Mouse (Mus musculus): Measurements from ENCODE around the gene Vax2. TPM values are rescaled to one million over a fixed set of nuclear protein-coding genes. Genes with fewer than 3 reads are reported as not detected.

Gene Vax2
- polyA plus RNA-seq, 1 experiment from 2014 or later = not detected

DNA sequence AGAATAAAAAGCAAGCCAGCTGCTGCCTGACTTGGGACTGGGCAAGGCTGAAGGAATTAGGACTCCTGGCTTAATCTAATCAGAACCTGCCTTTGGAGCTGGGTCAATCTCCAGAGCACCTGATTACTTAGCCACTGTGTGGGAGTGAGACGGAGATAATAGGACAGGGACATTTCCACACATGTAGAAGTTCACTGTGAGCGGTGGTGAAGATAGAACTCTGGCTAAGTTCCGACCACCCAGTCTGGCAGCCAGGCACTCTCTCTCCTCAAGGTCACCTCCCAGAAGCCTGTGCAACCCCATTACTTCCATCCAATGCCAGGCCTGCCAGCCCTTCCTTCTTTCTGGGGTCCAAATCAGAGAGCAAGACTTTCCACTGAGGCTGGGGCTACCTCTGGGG is 55.9 kb downstream of the Vax2 start:
- H3K4me2 ChIP-seq (replicated peaks) = no peak overlapping the region
- H3K4me1 ChIP-seq (replicated peaks; ENCODE audit: control insufficient read depth, insufficient read depth, low read length) = no peaks in the 10 kb centered on the region; the same call in 1 of the 2 replicates
- no peak for DNase-seq (ENCODE audit: low spot score)
- H3K36me3 ChIP-seq (replicated peaks; ENCODE audit: control insufficient read depth, insufficient read depth) = peaks cover 38% of the 10 kb centered on the region
- no peaks in the 10 kb centered on the region for H3K9me3 ChIP-seq (ENCODE audit: control insufficient read depth, low read length)
- no peak overlapping the region for H3K4me3 ChIP-seq (replicated peaks; ENCODE audit: low read length)
- no peak for ATAC-seq (ENCODE audit: low FRiP score)
- H3K27ac ChIP-seq = no peak overlapping the region
- H3K9ac ChIP-seq = no peak overlapping the region
- H3K27me3 ChIP-seq (ENCODE audit: control insufficient read depth, insufficient read depth, low read length) = peaks cover 27% of the 10 kb centered on the region
- 98% methylated on average over 3 of the region's 3 CpGs for WGBS

- no peaks in the 10 kb centered on the region for H3K9me3 ChIP-seq (ENCODE audit: control insufficient read depth, low read length)
- WGBS = 88% methylated on average over 5 of the region's 5 CpGs
- peaks cover 53% of the 10 kb centered on the region for H3K36me3 ChIP-seq (replicated peaks; ENCODE audit: control insufficient read depth, insufficient read depth)
- no peak overlapping the region for H3K4me2 ChIP-seq (replicated peaks)
- H3K27me3 ChIP-seq (ENCODE audit: control insufficient read depth, insufficient read depth, low read length) = peaks cover 12% of the 10 kb centered on the region
- H3K9ac ChIP-seq = no peak overlapping the region
- no peak for DNase-seq (ENCODE audit: low spot score)
- no peak overlapping the region for H3K27ac ChIP-seq
- ATAC-seq (ENCODE audit: low FRiP score) = no peak
- peaks cover 4% of the 10 kb centered on the region for H3K4me1 ChIP-seq (replicated peaks; ENCODE audit: control insufficient read depth, insufficient read depth, low read length)
- H3K4me3 ChIP-seq (replicated peaks; ENCODE audit: low read length) = no peak overlapping the region
Observed at GRCm38 (mm10) chr6:83768485-83768884, 57.4 kb downstream of the Vax2 start.

DNA sequence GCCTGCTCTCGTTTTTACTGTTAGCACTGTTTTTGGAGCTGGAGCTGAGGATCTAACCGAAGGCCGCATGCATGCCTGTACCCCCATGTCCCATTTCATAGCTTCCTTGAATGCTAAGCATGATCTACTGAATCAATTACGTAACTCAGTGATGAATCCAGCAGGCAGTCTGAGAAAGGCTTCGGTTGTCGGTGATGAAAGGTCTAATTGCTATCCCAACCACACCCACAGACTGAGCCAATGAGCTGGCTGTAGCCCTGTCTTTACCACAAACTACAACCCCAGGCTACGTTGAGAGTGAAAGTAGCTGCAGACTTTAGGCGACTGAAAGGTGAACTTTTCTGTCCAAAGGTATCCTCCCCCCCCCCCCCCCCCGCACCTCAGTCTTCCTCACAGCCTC is 63.1 kb downstream of the Vax2 start:
- no peaks in the 10 kb centered on the region for H3K27me3 ChIP-seq (ENCODE audit: control insufficient read depth, insufficient read depth, low read length)
- WGBS = 67% methylated on average over 9 of the region's 9 CpGs

GRCm38 (mm10) chr6:83774781-83775563 is 63.9 kb downstream of the Vax2 start:
- no peaks in the 10 kb centered on the region for H3K27me3 ChIP-seq (ENCODE audit: control insufficient read depth, insufficient read depth, low read length)
- peak overlapping the region; percentile 90 for H3K4me2 ChIP-seq (replicated peaks)
- H3K36me3 ChIP-seq (replicated peaks; ENCODE audit: control insufficient read depth, insufficient read depth) = peaks cover 31% of the 10 kb centered on the region
- no peaks in the 10 kb centered on the region for H3K9me3 ChIP-seq (ENCODE audit: control insufficient read depth, low read length)
- H3K27ac ChIP-seq = peak overlapping the region; percentile 85
- WGBS = 4% methylated on average over 14 of the region's 14 CpGs
- no peak for DNase-seq (ENCODE audit: low spot score)
- H3K4me1 ChIP-seq (replicated peaks; ENCODE audit: control insufficient read depth, insufficient read depth, low read length) = peaks cover 21% of the 10 kb centered on the region
- H3K9ac ChIP-seq = peak overlapping the region; percentile 93
- peak overlapping the region; percentile 98 for H3K4me3 ChIP-seq (replicated peaks; ENCODE audit: low read length)
- ATAC-seq (ENCODE audit: low FRiP score) = peak; percentile 25; the same call in 1 of the 2 replicates

More for the DNA sequence above, 63.1 kb downstream of the Vax2 start:
- DNase-seq (ENCODE audit: low spot score) (no peak), ATAC-seq (ENCODE audit: low FRiP score) (no peak)
- Histone ChIP-seq H3K4me1 (replicated peaks; ENCODE audit: control insufficient read depth, insufficient read depth, low read length) (peaks cover 21% of the 10 kb centered on the region), H3K36me3 (replicated peaks; ENCODE audit: control insufficient read depth, insufficient read depth) (peaks cover 40% of the 10 kb centered on the region), H3K4me2 (replicated peaks) (peak overlapping the region; percentile 90), H3K9me3 (ENCODE audit: control insufficient read depth, low read length) (no peaks in the 10 kb centered on the region), H3K27ac (no peak overlapping the region), H3K4me3 (replicated peaks; ENCODE audit: low read length) (no peak overlapping the region; the same call in 1 of the 2 replicates), H3K9ac (peak overlapping the region; percentile 93; the same call in 1 of the 2 replicates)

DNA sequence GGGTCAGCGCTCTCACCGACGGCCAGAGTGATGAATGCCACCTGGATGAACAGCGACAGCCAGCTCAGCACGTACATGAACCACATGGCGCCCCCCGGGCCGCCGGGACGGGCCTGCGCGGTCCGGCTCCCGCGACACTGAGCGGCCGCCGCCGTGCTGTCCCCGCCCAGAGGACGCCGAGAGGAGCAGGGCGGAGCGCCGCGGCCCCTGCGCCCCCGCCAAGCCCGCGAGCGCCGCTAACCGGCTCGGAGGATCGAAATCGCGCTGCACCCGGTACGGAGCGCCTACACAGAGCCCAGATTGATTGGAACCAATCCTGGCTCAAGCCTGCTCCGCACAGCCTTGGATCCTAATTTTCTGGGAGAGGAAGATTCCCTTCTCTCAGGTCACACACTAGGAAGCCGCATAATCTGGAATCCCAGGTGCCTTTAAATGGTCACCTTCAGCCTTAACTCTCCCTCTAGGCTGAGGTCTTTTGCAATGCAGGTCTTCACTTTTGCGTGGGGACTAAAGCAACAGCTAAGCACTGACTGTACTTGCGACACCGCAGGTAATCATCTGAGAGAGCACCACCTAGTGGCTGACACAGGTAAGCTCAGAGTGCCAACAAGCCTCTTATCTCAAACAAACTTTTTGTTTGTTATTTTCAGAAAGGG is 64.7 kb downstream of the Vax2 start, which contains the start of gene Tex261:
Gene Tex261, minus strand, starts transcription at position 176 of the 656 bp plus-strand sequence.
- peaks cover 21% of the 10 kb centered on the region for H3K4me1 ChIP-seq (replicated peaks; ENCODE audit: control insufficient read depth, insufficient read depth, low read length)
- H3K9me3 ChIP-seq (ENCODE audit: control insufficient read depth, low read length) = no peaks in the 10 kb centered on the region
- peak within 1 kb of the TSS; percentile 90 for H3K4me2 ChIP-seq (replicated peaks)
- no peaks in the 10 kb centered on the region for H3K27me3 ChIP-seq (ENCODE audit: control insufficient read depth, insufficient read depth, low read length)
- H3K36me3 ChIP-seq (replicated peaks; ENCODE audit: control insufficient read depth, insufficient read depth) = peaks cover 27% of the 10 kb centered on the region
- peak within 1 kb of the TSS; percentile 98 for H3K4me3 ChIP-seq (replicated peaks; ENCODE audit: low read length)
- H3K27ac ChIP-seq = peak within 1 kb of the TSS; percentile 85
- H3K9ac ChIP-seq = peak within 1 kb of the TSS; percentile 93
- peak; percentile 95 for ATAC-seq (ENCODE audit: low FRiP score)
- peak; percentile 91 for DNase-seq (ENCODE audit: low spot score)
- WGBS = under 1% methylated on average over 34 of the region's 45 CpGs

GRCm38 (mm10) chr6:83778306-83778705 is 67.2 kb downstream of the Vax2 start:
- H3K4me1 ChIP-seq (replicated peaks; ENCODE audit: control insufficient read depth, insufficient read depth, low read length) = peaks cover 18% of the 10 kb centered on the region
- no peak for DNase-seq (ENCODE audit: low spot score)
- H3K9me3 ChIP-seq (ENCODE audit: control insufficient read depth, low read length) = no peaks in the 10 kb centered on the region
- no peak overlapping the region for H3K27ac ChIP-seq
- no peak overlapping the region for H3K4me2 ChIP-seq (replicated peaks)
- H3K27me3 ChIP-seq (ENCODE audit: control insufficient read depth, insufficient read depth, low read length) = no peaks in the 10 kb centered on the region
- no peak overlapping the region for H3K9ac ChIP-seq
- WGBS = 84% methylated on average over 7 of the region's 7 CpGs
- no peak overlapping the region for H3K4me3 ChIP-seq (replicated peaks; ENCODE audit: low read length)
- no peak for ATAC-seq (ENCODE audit: low FRiP score)
- peaks cover 3% of the 10 kb centered on the region; the same call in 1 of the 2 replicates for H3K36me3 ChIP-seq (replicated peaks; ENCODE audit: control insufficient read depth, insufficient read depth)

DNA sequence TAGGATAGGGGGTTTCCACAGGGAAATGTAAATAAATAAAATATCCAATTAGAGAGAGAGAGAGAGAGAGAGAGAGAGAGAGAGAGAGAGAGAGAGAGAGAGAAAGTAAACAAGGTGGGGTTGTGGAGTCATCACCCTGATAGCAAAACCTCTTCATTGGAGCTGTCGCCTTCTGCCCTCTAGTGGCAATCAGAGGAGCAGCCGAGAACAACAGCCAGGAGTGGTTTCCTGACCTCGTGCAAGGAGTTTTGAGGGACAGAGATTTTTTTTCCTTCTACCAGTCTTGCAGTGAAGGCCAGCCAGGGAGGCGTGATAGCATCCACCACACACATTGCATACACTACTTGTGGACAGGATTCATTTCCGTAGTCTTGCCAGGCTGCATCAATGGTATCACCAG is 68.0 kb downstream of the Vax2 start:
- no peak for ATAC-seq (ENCODE audit: low FRiP score)
- WGBS = 7% methylated on average over 5 of the region's 5 CpGs
- DNase-seq (ENCODE audit: low spot score) = peak; percentile 39

GRCm38 (mm10) chr6:83786426-83786825 is 75.4 kb downstream of the Vax2 start:
- 77% methylated on average over 3 of the region's 3 CpGs for WGBS
- H3K36me3 ChIP-seq (replicated peaks; ENCODE audit: control insufficient read depth, insufficient read depth) = no peaks in the 10 kb centered on the region
- no peak overlapping the region for H3K9ac ChIP-seq
- ATAC-seq (ENCODE audit: low FRiP score) = no peak
- H3K4me3 ChIP-seq (replicated peaks; ENCODE audit: low read length) = no peak overlapping the region
- H3K4me2 ChIP-seq (replicated peaks) = no peak overlapping the region
- DNase-seq (ENCODE audit: low spot score) = no peak
- H3K4me1 ChIP-seq (replicated peaks; ENCODE audit: control insufficient read depth, insufficient read depth, low read length) = no peaks in the 10 kb centered on the region
- no peaks in the 10 kb centered on the region for H3K27me3 ChIP-seq (ENCODE audit: control insufficient read depth, insufficient read depth, low read length)
- no peaks in the 10 kb centered on the region for H3K9me3 ChIP-seq (ENCODE audit: control insufficient read depth, low read length)
- no peak overlapping the region for H3K27ac ChIP-seq

More for the DNA sequence above, 68.0 kb downstream of the Vax2 start:
- H3K9me3 ChIP-seq (ENCODE audit: control insufficient read depth, low read length) = no peaks in the 10 kb centered on the region
- H3K27ac ChIP-seq = no peak overlapping the region
- H3K4me2 ChIP-seq (replicated peaks) = no peak overlapping the region
- no peaks in the 10 kb centered on the region for H3K27me3 ChIP-seq (ENCODE audit: control insufficient read depth, insufficient read depth, low read length)
- peaks cover 11% of the 10 kb centered on the region for H3K4me1 ChIP-seq (replicated peaks; ENCODE audit: control insufficient read depth, insufficient read depth, low read length)
- no peaks in the 10 kb centered on the region for H3K36me3 ChIP-seq (replicated peaks; ENCODE audit: control insufficient read depth, insufficient read depth)
- no peak overlapping the region for H3K9ac ChIP-seq
- no peak overlapping the region for H3K4me3 ChIP-seq (replicated peaks; ENCODE audit: low read length)

All from hindbrain, embryonic 14.5 days (tissue).